Mouse (Mus musculus) erythroblast, embryonic 14.5 days (primary cell): Measurements from ENCODE around the gene Cpn2. TPM values are rescaled to one million over a fixed set of nuclear protein-coding genes. Genes with fewer than 3 reads are reported as not detected.

Experiments
- H3K27me3 ChIP-seq: 2 replicates; pipeline ENCODE4 v1.6.1; 2012; ENCODE audit warnings: inconsistent platforms; ENCODE audit not compliant: control insufficient read depth
- H3K36me3 ChIP-seq: 2 replicates; pipeline ENCODE4 v1.6.1; 2012; ENCODE audit warnings: mild to moderate bottlenecking, inconsistent platforms; ENCODE audit not compliant: control insufficient read depth
- H3K4me1 ChIP-seq: 2 replicates; pipeline ENCODE4 v1.6.1; 2012; ENCODE audit warnings: inconsistent platforms; ENCODE audit not compliant: control insufficient read depth
- H3K4me3 ChIP-seq: replicated peaks from 2 replicates; pipeline ENCODE3; 2012; ENCODE audit warnings: moderate library complexity, mild to moderate bottlenecking, inconsistent platforms
- H3K9me3 ChIP-seq: 2 replicates; pipeline ENCODE4 v1.6.1; 2012; ENCODE audit warnings: low read length, inconsistent platforms, mixed read lengths; ENCODE audit not compliant: control insufficient read depth
- GATA1 ChIP-seq: IDR thresholded peaks from 2 replicates; pipeline ENCODE4 v1.6.1; 2012; ENCODE audit warnings: low read length, inconsistent platforms, mixed read lengths
- TAL1 ChIP-seq: IDR thresholded peaks from 3 replicates; pipeline ENCODE4 v1.6.1; 2012; ENCODE audit warnings: low read length, inconsistent platforms, mixed read lengths
- polyA plus RNA-seq: library from polyadenylated mRNA; stranded (reverse); fragments of >175 nt; gene quantifications from 2 replicates; pipeline ENCODE4 v1.2.3, GENCODE M21; 2012

Cpn2 gene
- polyA plus RNA-seq, 1 experiment, result 0.01 TPM

DNA sequence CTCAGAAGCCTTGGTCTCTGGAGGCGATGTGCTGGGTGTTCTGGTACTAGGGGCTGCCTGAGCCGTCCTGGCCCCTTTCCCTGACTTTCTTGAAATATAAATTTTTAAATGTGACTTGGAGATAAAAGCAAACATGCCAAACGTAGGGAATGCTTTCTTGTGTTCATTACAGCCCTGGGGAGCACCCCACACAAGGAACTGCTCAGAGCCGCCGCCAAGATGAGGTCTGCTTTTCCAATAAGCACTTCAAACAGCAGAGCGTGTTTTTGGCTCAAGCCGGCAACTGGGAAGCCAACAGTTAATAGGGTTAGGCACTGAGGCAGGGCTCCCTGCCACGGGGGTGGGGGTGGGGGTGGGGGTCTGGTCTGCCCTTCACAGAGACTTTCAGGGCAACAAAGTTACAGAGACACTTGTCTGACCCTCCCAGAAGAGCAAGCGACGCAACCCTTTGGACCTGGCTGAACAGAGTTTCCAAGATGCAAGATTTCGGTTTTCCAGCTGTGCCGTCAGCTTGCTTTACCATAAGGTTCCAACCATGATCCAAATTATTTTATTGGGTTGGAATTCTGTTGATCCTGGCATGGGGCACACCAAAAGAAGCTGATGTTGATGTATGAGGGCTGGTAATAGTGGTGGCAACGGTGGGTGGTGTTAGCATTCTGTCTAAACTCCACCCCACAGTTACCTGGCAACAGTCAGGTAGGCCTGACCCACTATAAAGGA lies 35.3 kb downstream of the Cpn2 start:
- peaks cover 31% of the 10 kb centered on the region for H3K27me3 ChIP-seq
- TF ChIP-seq TAL1 (no peak), GATA1 (no peak)

DNA sequence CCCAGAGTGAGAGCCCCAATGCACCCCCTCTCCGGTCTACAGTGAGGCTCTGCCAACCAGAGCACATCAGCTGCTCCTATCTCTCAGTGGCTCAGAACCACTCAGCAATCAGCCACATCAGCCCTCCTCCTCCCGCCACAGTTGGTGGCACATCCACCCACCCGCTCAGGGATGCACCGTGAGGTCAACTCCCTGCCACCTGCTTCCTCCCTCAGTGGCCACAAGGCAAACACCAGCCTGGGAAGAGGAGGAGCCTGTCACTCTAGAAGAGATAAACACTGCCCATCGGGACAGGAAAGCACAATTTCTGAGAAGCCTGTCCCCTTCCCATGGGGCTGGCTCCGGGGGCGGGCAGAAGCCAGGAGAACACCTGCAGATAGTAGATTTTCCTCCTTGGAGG lies 39.9 kb downstream of the Cpn2 start:
- H3K4me3 ChIP-seq, result no peak overlapping the region
- H3K36me3 ChIP-seq, result no peaks in the 10 kb centered on the region
- TF ChIP-seq GATA1 (no peak), TAL1 (no peak)
- 0 out of 2 replicates have a peak, but pooled peaks cover 2% of the 10 kb centered on the region for H3K27me3 ChIP-seq
- no peaks in the 10 kb centered on the region for H3K9me3 ChIP-seq
- peaks cover 2% of the 10 kb centered on the region; the same call in 1 of the 2 replicates for H3K4me1 ChIP-seq

More for the DNA sequence above, 35.3 kb downstream of the Cpn2 start:
- Histone ChIP-seq H3K4me3 (no peak overlapping the region), H3K4me1 (peaks cover 4% of the 10 kb centered on the region), H3K36me3 (no peaks in the 10 kb centered on the region), H3K9me3 (no peaks in the 10 kb centered on the region)

DNA sequence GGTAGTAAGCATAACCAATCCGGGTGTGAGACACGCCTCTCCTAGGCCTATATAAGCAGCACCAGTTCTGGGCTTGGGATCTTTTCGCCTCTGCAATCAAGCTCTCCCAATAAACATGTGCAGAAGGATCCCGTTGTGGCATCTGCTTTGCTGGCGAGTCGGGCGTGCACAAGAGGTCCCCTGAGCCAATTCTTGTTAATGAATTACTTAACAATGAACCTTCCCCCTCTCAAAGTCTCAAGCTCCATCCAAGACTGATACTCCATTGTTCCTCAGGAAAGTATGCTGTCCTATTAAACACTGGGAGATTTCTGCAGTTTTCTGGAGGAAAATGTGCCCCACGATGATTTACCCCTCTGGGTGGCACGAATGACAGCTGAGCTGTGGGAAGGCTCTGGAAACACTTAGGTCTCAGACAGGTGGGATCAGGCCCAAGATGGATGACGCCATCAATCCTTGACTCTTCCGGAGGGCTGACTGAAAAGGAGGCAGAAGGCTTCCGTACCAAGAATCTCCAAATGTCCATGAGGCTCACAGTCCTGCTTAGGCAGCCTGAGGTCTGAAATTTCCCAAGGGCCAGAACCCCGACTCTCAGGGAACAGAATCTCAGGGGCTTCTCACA lies 46.0 kb downstream of the Cpn2 start:
- TF ChIP-seq TAL1, result no peak
- no peak for TF ChIP-seq GATA1
- Histone ChIP-seq H3K36me3 (no peaks in the 10 kb centered on the region), H3K9me3 (no peaks in the 10 kb centered on the region), H3K4me3 (no peak overlapping the region), H3K27me3 (no peaks in the 10 kb centered on the region), H3K4me1 (no peaks in the 10 kb centered on the region)

DNA sequence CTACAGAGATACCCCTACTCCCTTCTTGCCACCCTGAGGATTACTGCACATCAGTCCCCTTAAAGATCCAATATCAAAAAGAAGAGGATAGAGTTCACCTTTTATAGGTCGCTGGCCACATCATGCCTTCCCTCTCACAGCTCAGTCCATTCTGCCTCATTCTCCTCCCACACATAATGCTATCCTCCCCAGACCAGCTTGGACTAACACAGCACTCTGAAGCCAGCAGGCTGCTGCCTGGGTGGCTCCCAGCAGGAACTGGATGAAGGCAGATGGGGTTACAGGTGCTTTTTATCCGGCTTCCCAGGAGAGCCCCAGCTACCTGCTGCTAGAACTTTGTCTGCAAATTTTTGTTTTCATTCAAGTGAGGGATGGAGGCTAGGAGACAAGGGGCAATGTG lies 51.5 kb downstream of the Cpn2 start:
- Histone ChIP-seq H3K36me3 (no peaks in the 10 kb centered on the region), H3K4me1 (no peaks in the 10 kb centered on the region), H3K27me3 (no peaks in the 10 kb centered on the region), H3K4me3 (no peak overlapping the region), H3K9me3 (no peaks in the 10 kb centered on the region)
- TF ChIP-seq GATA1, result no peak
- TF ChIP-seq TAL1, result no peak

DNA sequence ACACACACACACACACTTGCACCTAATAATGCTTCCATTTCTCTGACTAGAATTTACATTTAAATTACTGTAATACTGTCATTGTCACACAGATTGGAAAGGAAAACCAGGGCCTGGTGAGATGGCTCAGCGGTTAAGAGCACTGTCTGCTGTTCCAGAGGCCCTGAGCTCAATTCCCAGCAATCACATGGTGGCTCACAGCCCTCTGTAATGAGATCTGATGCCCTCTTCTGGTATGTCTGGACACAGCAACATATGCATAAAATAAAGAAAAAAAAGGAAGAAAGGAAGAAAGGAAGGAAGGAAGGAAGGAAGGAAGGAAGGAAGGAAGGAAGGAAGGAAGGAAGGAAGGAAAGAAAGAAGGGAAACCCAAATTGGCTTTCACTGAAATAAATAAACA lies 53.7 kb downstream of the Cpn2 start:
- no peaks in the 10 kb centered on the region for H3K27me3 ChIP-seq
- H3K36me3 ChIP-seq, result no peaks in the 10 kb centered on the region
- no peak overlapping the region for H3K4me3 ChIP-seq
- H3K9me3 ChIP-seq, result peaks cover 2% of the 10 kb centered on the region; the same call in 1 of the 2 replicates
- no peaks in the 10 kb centered on the region for H3K4me1 ChIP-seq
- TF ChIP-seq GATA1, result no peak
- TF ChIP-seq TAL1, result no peak

DNA sequence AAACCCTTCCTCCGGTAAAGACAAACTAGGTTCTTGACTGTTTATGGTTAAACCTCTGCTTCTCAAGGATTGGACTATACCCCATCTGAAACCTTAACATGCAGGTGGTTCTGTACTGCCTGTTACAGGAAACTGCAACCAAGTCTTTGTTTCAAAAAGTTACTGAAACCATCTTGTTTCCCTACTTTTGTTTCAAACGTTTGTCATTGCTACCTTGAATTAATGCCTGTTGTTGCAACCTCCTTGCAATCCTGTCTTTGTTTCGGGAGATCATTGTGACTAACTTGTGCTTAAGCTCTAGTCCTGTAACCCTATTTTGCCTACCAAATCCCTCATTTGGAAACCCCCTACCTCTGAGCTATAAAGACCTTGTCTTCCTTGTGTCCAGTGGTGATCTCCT lies 55.3 kb downstream of the Cpn2 start:
- no peaks in the 10 kb centered on the region for H3K4me1 ChIP-seq
- no peak overlapping the region for H3K4me3 ChIP-seq
- TF ChIP-seq GATA1 (no peak), TAL1 (no peak)
- H3K36me3 ChIP-seq, result no peaks in the 10 kb centered on the region
- H3K9me3 ChIP-seq, result peaks cover 2% of the 10 kb centered on the region; the same call in 1 of the 2 replicates
- H3K27me3 ChIP-seq, result no peaks in the 10 kb centered on the region

DNA sequence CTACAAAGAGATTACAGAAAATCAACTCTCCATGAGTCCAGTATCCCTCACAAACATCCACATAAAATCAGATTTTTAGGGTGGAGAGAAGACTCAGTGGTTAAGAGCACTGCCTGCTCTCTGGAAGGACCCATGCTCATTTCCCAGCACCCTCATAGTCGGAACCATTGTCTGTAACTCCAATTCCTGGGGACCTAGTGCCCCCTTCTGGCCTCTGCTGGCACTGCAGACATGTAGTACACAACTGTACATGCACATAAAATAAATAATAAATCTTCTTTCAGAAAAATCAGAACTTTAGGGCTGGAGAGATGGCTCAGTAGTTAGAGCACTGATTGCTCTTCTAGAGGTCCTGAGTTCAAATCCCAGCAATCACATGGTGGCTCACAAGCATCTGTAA lies 58.0 kb downstream of the Cpn2 start:
- H3K36me3 ChIP-seq, result no peaks in the 10 kb centered on the region
- H3K4me1 ChIP-seq, result no peaks in the 10 kb centered on the region
- H3K27me3 ChIP-seq, result 0 out of 2 replicates have a peak, but pooled peaks cover 2% of the 10 kb centered on the region
- TF ChIP-seq TAL1 (no peak), GATA1 (no peak)
- no peak overlapping the region for H3K4me3 ChIP-seq
- peaks cover 2% of the 10 kb centered on the region; the same call in 1 of the 2 replicates for H3K9me3 ChIP-seq

DNA sequence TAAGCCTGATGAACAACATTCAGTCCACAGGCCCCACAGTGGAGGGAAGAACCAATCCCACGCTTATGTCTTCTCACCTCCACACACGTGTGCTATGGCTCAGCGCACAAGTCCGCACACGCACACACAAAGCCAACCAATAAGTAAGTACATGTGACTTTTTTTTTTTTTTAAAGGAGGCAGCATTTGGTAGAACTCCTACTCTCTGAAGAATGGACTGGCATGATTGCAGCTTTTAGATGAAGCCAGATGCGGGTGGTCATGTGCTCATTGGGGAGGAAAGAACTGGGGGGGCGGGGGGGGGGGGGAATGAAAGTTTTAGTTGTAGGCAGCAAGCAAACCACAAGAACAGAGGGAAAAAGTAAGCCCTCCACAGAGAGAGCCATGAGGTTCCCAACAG lies 59.3 kb downstream of the Cpn2 start:
- Histone ChIP-seq H3K36me3 (no peaks in the 10 kb centered on the region), H3K9me3 (peaks cover 2% of the 10 kb centered on the region; the same call in 1 of the 2 replicates), H3K27me3 (0 out of 2 replicates have a peak, but pooled peaks cover 2% of the 10 kb centered on the region), H3K4me3 (no peak overlapping the region), H3K4me1 (no peaks in the 10 kb centered on the region)
- TF ChIP-seq TAL1 (no peak), GATA1 (no peak)

DNA sequence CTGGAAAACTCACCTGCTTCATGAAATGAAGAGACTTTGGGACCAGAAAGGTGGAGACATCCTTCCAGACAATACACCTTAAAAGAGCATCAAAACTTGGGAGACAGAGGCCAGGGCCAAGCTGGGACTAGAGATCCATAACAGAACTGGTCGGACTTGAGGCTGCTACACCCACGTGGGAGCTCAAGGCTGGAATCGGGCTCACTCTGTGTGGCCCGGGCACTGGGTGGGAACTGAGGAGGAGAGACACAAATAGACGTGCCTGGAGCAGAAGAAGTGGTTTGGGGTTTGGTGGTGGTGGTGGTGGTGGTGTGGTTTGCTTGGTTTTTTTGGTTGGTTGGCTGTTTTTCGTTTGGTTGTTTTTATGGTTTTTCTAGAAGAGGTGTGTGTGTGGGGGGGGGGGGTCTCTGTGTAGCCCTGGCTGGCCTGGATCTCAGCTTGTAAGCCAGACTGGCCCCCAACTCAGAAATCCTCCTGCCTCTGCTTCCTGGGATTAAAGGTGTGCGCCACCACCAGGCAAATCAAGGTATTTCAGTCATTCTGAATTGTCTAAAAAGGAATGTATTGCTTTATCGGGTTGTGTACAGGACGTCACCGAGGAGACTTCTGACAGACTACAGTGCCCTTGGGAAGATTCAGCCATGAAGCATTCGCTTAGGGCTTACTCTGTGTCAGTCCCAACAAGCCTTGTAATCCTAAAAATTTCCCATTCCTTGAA lies 60.0 kb downstream of the Cpn2 start:
- Histone ChIP-seq H3K4me3 (no peak overlapping the region), H3K36me3 (no peaks in the 10 kb centered on the region), H3K9me3 (peaks cover 2% of the 10 kb centered on the region; the same call in 1 of the 2 replicates), H3K4me1 (no peaks in the 10 kb centered on the region), H3K27me3 (0 out of 2 replicates have a peak, but pooled peaks cover 2% of the 10 kb centered on the region)
- TF ChIP-seq GATA1, result no peak
- TF ChIP-seq TAL1, result no peak

Other genes with a start within 250 kb of the Cpn2 start
- 0.19 and 0.32 TPM in 2 replicates for gene Hes1, start 203.1 kb downstream of the Cpn2 start, polyA plus RNA-seq
- gene Lrrc15, start 15.8 kb upstream of the Cpn2 start, polyA plus RNA-seq, result not detected in 2 replicates
- gene Gp5, start 43.3 kb upstream of the Cpn2 start, polyA plus RNA-seq, result 0.22 and 0.35 TPM in 2 replicates
- 0.57 and 0.65 TPM in 2 replicates for gene Atp13a3, start 138.5 kb upstream of the Cpn2 start, polyA plus RNA-seq